Comparison of ENCODE assay signal across 15 mouse cellular contexts in genomic region chr13:109502796-109503195, GRCm38 (mm10).
DNase-seq lines count a peak whose midpoint lies in the region; ATAC-seq and TF ChIP-seq lines count a peak whose summit lies in the region.
"Had no signal": no experiment of that assay in that cellular context is flagged by ENCODE, and none has a peak within 500 bp of the region (broad histone marks: within the 10 kb centered on the region; RNA-seq: fewer than 3 reads in every experiment).

No protein-coding gene starts in this region.

- WGBS in kidney, postnatal 0 days = 60% methylated on average over 7 of the region's 7 CpGs
- 52% methylated on average over 7 of the region's 7 CpGs for WGBS in liver, embryonic 14.5 days (ENCODE audit: insufficient replicate concordance)
- WGBS in stomach, embryonic 15.5 days = 59% methylated on average over 7 of the region's 7 CpGs
- WGBS in forebrain, embryonic 10.5 days = 89% methylated on average over 7 of the region's 7 CpGs

- peak; percentile 87 for ATAC-seq in kidney, postnatal 0 days (replicated peaks; ENCODE audit: low FRiP score, low read depth)
- peak; percentile 57; the same call in 1 of the 2 replicates for ATAC-seq in liver, embryonic 14.5 days (ENCODE audit: insufficient read depth)
- peak; percentile 73; the same call in 1 of the 2 replicates for ATAC-seq in stomach, embryonic 15.5 days (ENCODE audit: insufficient read depth, low FRiP score, low read depth)
- ATAC-seq: forebrain, embryonic 16.5 days; hindbrain, postnatal 0 days had no signal

- intact Hi-C loops in gastrocnemius, adult 2 months (cut with DNase I) = no loop called here

- H3K27ac ChIP-seq in gastrocnemius, adult 2 months = peak overlapping the region; percentile 24; the same call in 1 of the 2 replicates
- no peak overlapping the region for H3K27ac ChIP-seq in kidney, postnatal 0 days
- H3K27ac ChIP-seq in liver, embryonic 14.5 days = no peak overlapping the region
- no peak overlapping the region for H3K27ac ChIP-seq in stomach, embryonic 15.5 days
- H3K27ac ChIP-seq in forebrain, embryonic 10.5 days = no peak overlapping the region
- H3K27ac ChIP-seq: embryonic facial prominence, embryonic 13.5 days; hindbrain, postnatal 0 days; midbrain, embryonic 12.5 days; neural tube, embryonic 12.5 days had no signal

- no peak overlapping the region for H3K4me2 ChIP-seq in kidney, postnatal 0 days (ENCODE audit: low read length)
- H3K4me2 ChIP-seq in liver, embryonic 14.5 days (ENCODE audit: low read depth) = no peak overlapping the region
- H3K4me2 ChIP-seq in stomach, embryonic 15.5 days = no peak overlapping the region
- H3K4me2 ChIP-seq: embryonic facial prominence, embryonic 13.5 days; lung, embryonic 14.5 days; midbrain, embryonic 12.5 days; neural tube, embryonic 12.5 days had no signal

- DNase-seq in gastrocnemius, adult 2 months = no peak
- no peak for DNase-seq in gastrocnemius, adult 18-20 months (ENCODE audit: low spot score)
- peak; percentile 42 for DNase-seq in kidney, postnatal 0 days (ENCODE audit: low spot score)
- peak in 1 of 3 experiments; percentile 22 for DNase-seq in liver, embryonic 14.5 days (ENCODE audit: low read depth in 3 of 3, low spot score in 3 of 3)
- DNase-seq in forebrain, embryonic 10.5 days (ENCODE audit: extremely low spot score, low spot score) = no peak
- no peak for DNase-seq in cerebellum, adult 8-10 months
- no peak for DNase-seq in urinary bladder, postnatal 4 days (ENCODE audit: low spot score in 2 of 2)
- DNase-seq: cerebellum, adult 9-11 months; lung, embryonic 14.5 days had no signal

- no peak overlapping the region for H3K9ac ChIP-seq in kidney, postnatal 0 days (ENCODE audit: low read depth, low read length)
- H3K9ac ChIP-seq in liver, embryonic 14.5 days (replicated peaks) = no peak overlapping the region
- no peak overlapping the region for H3K9ac ChIP-seq in stomach, embryonic 15.5 days
- H3K9ac ChIP-seq: embryonic facial prominence, embryonic 13.5 days; lung, embryonic 14.5 days; midbrain, embryonic 12.5 days; neural tube, embryonic 12.5 days had no signal

- TF ChIP-seq EP300 in liver, embryonic 14.5 days (IDR thresholded peaks at IDR 0.05; ENCODE audit: low read depth) = no peak

- no peaks in the 10 kb centered on the region for H3K36me3 ChIP-seq in kidney, postnatal 0 days (ENCODE audit: insufficient read depth, low read length)
- H3K36me3 ChIP-seq in liver, embryonic 14.5 days (replicated peaks; ENCODE audit: control insufficient read depth, insufficient read depth, low read depth) = no peaks in the 10 kb centered on the region
- no peaks in the 10 kb centered on the region for H3K36me3 ChIP-seq in stomach, embryonic 15.5 days
- H3K36me3 ChIP-seq in forebrain, embryonic 10.5 days (replicated peaks) = no peaks in the 10 kb centered on the region
- H3K36me3 ChIP-seq: embryonic facial prominence, embryonic 13.5 days; midbrain, embryonic 12.5 days; neural tube, embryonic 12.5 days had no signal

- no peak overlapping the region for H3K4me3 ChIP-seq in gastrocnemius, adult 2 months
- no peak overlapping the region for H3K4me3 ChIP-seq in kidney, postnatal 0 days (replicated peaks; ENCODE audit: low read depth, low read length)
- H3K4me3 ChIP-seq in liver, embryonic 14.5 days (ENCODE audit: insufficient read depth in 1 of 2, low read depth in 2 of 2, low read length in 2 of 2) = no peak overlapping the region
- H3K4me3 ChIP-seq in stomach, embryonic 15.5 days (replicated peaks) = no peak overlapping the region
- no peak overlapping the region for H3K4me3 ChIP-seq in forebrain, embryonic 10.5 days
- H3K4me3 ChIP-seq: embryonic facial prominence, embryonic 13.5 days; midbrain, embryonic 12.5 days; neural tube, embryonic 12.5 days had no signal

- H3K4me1 ChIP-seq in kidney, postnatal 0 days (replicated peaks; ENCODE audit: insufficient read depth, low read length) = no peaks in the 10 kb centered on the region
- no peaks in the 10 kb centered on the region for H3K4me1 ChIP-seq in liver, embryonic 14.5 days (replicated peaks; ENCODE audit: control insufficient read depth in 2 of 2, insufficient read depth in 2 of 2, low read length in 1 of 2)
- no peaks in the 10 kb centered on the region for H3K4me1 ChIP-seq in stomach, embryonic 15.5 days
- peaks cover 7% of the 10 kb centered on the region; the same call in 1 of the 2 replicates for H3K4me1 ChIP-seq in forebrain, embryonic 10.5 days
- H3K4me1 ChIP-seq: midbrain, embryonic 12.5 days; neural tube, embryonic 12.5 days had no signal

- no peak for TF ChIP-seq CTCF in gastrocnemius, adult 2 months (IDR thresholded peaks at IDR 0.05)
- TF ChIP-seq CTCF in kidney, postnatal 0 days (IDR thresholded peaks at IDR 0.05; ENCODE audit: low read depth) = no peak
- no peak for TF ChIP-seq CTCF in liver, embryonic 14.5 days (IDR thresholded peaks at IDR 0.05; ENCODE audit: low read depth)

- no peaks in the 10 kb centered on the region for H3K9me3 ChIP-seq in kidney, postnatal 0 days (replicated peaks; ENCODE audit: low read length)
- no peaks in the 10 kb centered on the region for H3K9me3 ChIP-seq in liver, embryonic 14.5 days (ENCODE audit: control insufficient read depth, low read length)
- H3K9me3 ChIP-seq in stomach, embryonic 15.5 days = no peaks in the 10 kb centered on the region
- no peaks in the 10 kb centered on the region for H3K9me3 ChIP-seq in forebrain, embryonic 10.5 days
- H3K9me3 ChIP-seq: embryonic facial prominence, embryonic 13.5 days; midbrain, embryonic 12.5 days; neural tube, embryonic 12.5 days had no signal

- no peaks in the 10 kb centered on the region for H3K27me3 ChIP-seq in kidney, postnatal 0 days (ENCODE audit: insufficient read depth, low read length)
- no peaks in the 10 kb centered on the region for H3K27me3 ChIP-seq in liver, embryonic 14.5 days (ENCODE audit: control insufficient read depth, insufficient read depth, low read length)
- H3K27me3 ChIP-seq in stomach, embryonic 15.5 days (replicated peaks) = no peaks in the 10 kb centered on the region
- no peaks in the 10 kb centered on the region for H3K27me3 ChIP-seq in forebrain, embryonic 10.5 days (ENCODE audit: poor library complexity, severe bottlenecking)
- H3K27me3 ChIP-seq: embryonic facial prominence, embryonic 13.5 days; midbrain, embryonic 12.5 days; neural tube, embryonic 12.5 days had no signal
